Mouse (Mus musculus) heart, adult 2 months (tissue): ENCODE data around the gene Slc25a17. TPM values are rescaled to one million over a fixed set of nuclear protein-coding genes. Genes with fewer than 3 reads are reported as not detected.
A peak's percentile ranks its signal among the peaks of the same experiment; 100 is the strongest.

Experiments
- DNase-seq, 2 experiments: peaks; one replicate each; pipeline ENCODE4 v3.0.0; 2021
- H3K27ac ChIP-seq: fragments of 200-600 bp; 2 replicates; pipeline ENCODE4 v1.8.1; 2022
- H3K27me3 ChIP-seq: fragments of 200-500 bp; 2 replicates; pipeline ENCODE4 v1.6.1; 2012; ENCODE audit warnings: mild to moderate bottlenecking, low read length, inconsistent platforms, mixed read lengths; ENCODE audit not compliant: control insufficient read depth, insufficient read depth
- H3K36me3 ChIP-seq: fragments of 200-500 bp; 2 replicates; pipeline ENCODE4 v1.6.1; 2012; ENCODE audit warnings: low read length, inconsistent platforms; ENCODE audit not compliant: control insufficient read depth, insufficient read depth
- H3K4me1 ChIP-seq: fragments of 200-500 bp; 2 replicates; pipeline ENCODE4 v1.6.1; 2011; ENCODE audit warnings: low read length; ENCODE audit not compliant: control insufficient read depth, insufficient read depth
- H3K4me3 ChIP-seq: fragments of 200-600 bp; 2 replicates; pipeline ENCODE4 v1.8.1; 2022
- H3K79me2 ChIP-seq: fragments of 200-500 bp; replicated peaks from 2 replicates; pipeline ENCODE4 v1.6.1; 2012; ENCODE audit warnings: mild to moderate bottlenecking, inconsistent platforms, low read length, moderate library complexity, mixed read lengths; ENCODE audit not compliant: control insufficient read depth, insufficient read depth
- H3K9ac ChIP-seq: fragments of 200-500 bp; 2 replicates; pipeline ENCODE4 v1.6.1; 2012; ENCODE audit warnings: low read depth, mild to moderate bottlenecking, control low read depth, inconsistent platforms, low read length, mixed read lengths
- CTCF ChIP-seq: fragments of 200-600 bp; IDR thresholded peaks from 2 replicates; pipeline ENCODE4 v1.8.1; 2022; ENCODE audit warnings: antibody characterized with exemption, mild to moderate bottlenecking, moderate library complexity
- EP300 ChIP-seq: fragments of 200-500 bp; IDR thresholded peaks from 2 replicates; pipeline ENCODE4 v1.6.1; 2011; ENCODE audit warnings: low read depth, low read length, control low read depth; ENCODE audit not compliant: insufficient read depth
- POLR2A ChIP-seq: fragments of 200-500 bp; IDR thresholded peaks from 2 replicates; pipeline ENCODE4 v1.6.1; 2011; ENCODE audit warnings: mild to moderate bottlenecking, low read depth, low read length, control low read depth; ENCODE audit not compliant: insufficient read depth
- WGBS: fragments of 180-500 bp; shearing (Covaris S2); methylation state at CpG from one replicate; pipeline ENCODE4 v1.1.7; 2018; 5-methylcytosine and 5-hydroxymethylcytosine counted together
- intact Hi-C: fragments of 180-260 bp; cut with DNase I; formaldehyde crosslinking; loops from one replicate; pipeline ENCODE4 v1.15.1; 2025
- polyA plus RNA-seq: library from polyadenylated mRNA; depleted of rRNA; stranded (reverse); fragments of >200 nt; gene quantifications from 2 replicates; pipeline ENCODE4 v1.2.3, GENCODE M21; 2012
- total RNA-seq, 2 experiments: library from RNA; stranded (reverse); gene quantifications; 2 replicates each; pipeline ENCODE4 v1.2.3; 2021

Gene Slc25a17
- total and polyA plus RNA-seq, 3 experiments: 13.0 to 15.7 (median 15.1) TPM

DNA sequence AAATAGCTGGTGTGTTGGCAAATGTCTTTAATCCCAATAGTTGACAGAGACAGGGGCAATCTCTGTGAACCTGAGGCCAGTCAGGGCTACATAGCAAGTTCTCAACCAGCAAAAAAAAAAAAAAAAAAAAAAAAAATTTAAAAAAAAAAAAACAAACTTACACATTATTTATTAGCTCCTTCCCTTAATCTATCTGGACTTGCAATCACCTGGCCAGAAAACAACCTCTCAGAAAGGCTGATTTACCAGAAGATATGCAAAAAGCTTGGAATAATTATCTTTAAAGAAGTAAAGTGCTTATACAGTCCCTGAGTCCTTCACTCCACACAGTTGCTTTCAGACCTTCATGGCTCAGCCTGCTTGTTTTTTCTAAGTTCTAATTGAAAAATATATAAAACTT lies 37.6 kb upstream of the Slc25a17 start:
- no peak overlapping the region; the same call in 1 of the 2 replicates for H3K27ac ChIP-seq
- peaks cover 15% of the 10 kb centered on the region for H3K36me3 ChIP-seq
- no peaks in the 10 kb centered on the region for H3K27me3 ChIP-seq
- no peak for TF ChIP-seq POLR2A
- TF ChIP-seq EP300: no peak
- TF ChIP-seq CTCF: no peak
- intact Hi-C loops: no loop called here
- no peak for DNase-seq
- H3K4me3 ChIP-seq: no peak overlapping the region
- H3K4me1 ChIP-seq: peaks cover 3% of the 10 kb centered on the region
- H3K9ac ChIP-seq: no peak overlapping the region
- H3K79me2 ChIP-seq: no peaks in the 10 kb centered on the region

- 70% methylated on average over 8 of the region's 8 CpGs for WGBS
- TF ChIP-seq CTCF (no peak), POLR2A (no peak), EP300 (no peak)
- Histone ChIP-seq H3K4me1 (peaks cover 3% of the 10 kb centered on the region), H3K79me2 (no peaks in the 10 kb centered on the region), H3K9ac (no peak overlapping the region), H3K36me3 (peaks cover 15% of the 10 kb centered on the region), H3K27ac (no peak overlapping the region), H3K27me3 (no peaks in the 10 kb centered on the region), H3K4me3 (no peak overlapping the region)
- DNase-seq: no peak
- intact Hi-C loops: no loop called here
These were observed 33.8 kb upstream of the Slc25a17 start for GRCm38 (mm10) chr15:81394211-81394915.

GRCm38 (mm10) chr15:81392997-81393396 lies 32.4 kb upstream of the Slc25a17 start:
- peaks cover 1% of the 10 kb centered on the region for H3K4me1 ChIP-seq
- peak; percentile 24 to 44 for DNase-seq
- H3K4me3 ChIP-seq: no peak overlapping the region
- no peak overlapping the region for H3K9ac ChIP-seq
- H3K79me2 ChIP-seq: no peaks in the 10 kb centered on the region
- H3K27ac ChIP-seq: no peak overlapping the region
- no peaks in the 10 kb centered on the region for H3K27me3 ChIP-seq
- TF ChIP-seq EP300 (no peak), POLR2A (no peak), CTCF (no peak)
- peaks cover 11% of the 10 kb centered on the region for H3K36me3 ChIP-seq
- intact Hi-C loops: no loop called here

GRCm38 (mm10) chr15:81386327-81386726 lies 25.7 kb upstream of the Slc25a17 start:
- peaks cover 3% of the 10 kb centered on the region for H3K36me3 ChIP-seq
- H3K9ac ChIP-seq: no peak overlapping the region
- WGBS: 97% methylated on average over 5 of the region's 5 CpGs
- TF ChIP-seq POLR2A: no peak
- peak; percentile 43 for TF ChIP-seq CTCF
- H3K4me3 ChIP-seq: no peak overlapping the region
- H3K79me2 ChIP-seq: no peaks in the 10 kb centered on the region; the same call in 1 of the 2 replicates
- H3K4me1 ChIP-seq: no peaks in the 10 kb centered on the region
- intact Hi-C loops: no loop called here
- no peak for DNase-seq
- H3K27me3 ChIP-seq: no peaks in the 10 kb centered on the region
- H3K27ac ChIP-seq: no peak overlapping the region

DNA sequence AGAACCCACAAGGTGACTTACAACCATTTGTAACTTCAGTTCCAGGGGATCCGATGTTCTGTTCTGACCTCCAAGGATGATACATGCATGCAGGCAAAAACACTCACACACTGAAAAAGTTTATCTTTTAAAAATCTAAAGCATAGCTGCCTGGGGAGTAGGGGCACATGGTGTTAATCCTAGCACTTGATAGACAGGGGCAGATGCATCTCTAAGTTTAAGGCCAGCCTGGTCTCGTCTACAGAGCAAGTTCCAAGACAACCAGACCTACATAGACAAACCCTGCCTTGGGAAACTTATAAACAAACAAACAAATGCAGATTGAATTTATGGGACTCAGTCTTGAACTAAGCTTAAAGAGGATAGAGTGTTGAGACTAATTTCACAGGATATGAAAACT lies 18.2 kb upstream of the Slc25a17 start:
- Histone ChIP-seq H3K9ac (no peak overlapping the region), H3K36me3 (no peaks in the 10 kb centered on the region; the same call in none of the 2 replicates), H3K27me3 (no peaks in the 10 kb centered on the region), H3K4me3 (no peak overlapping the region), H3K27ac (no peak overlapping the region), H3K4me1 (no peaks in the 10 kb centered on the region), H3K79me2 (no peaks in the 10 kb centered on the region)
- 92% methylated on average over 2 of the region's 2 CpGs for WGBS
- no peak for DNase-seq
- intact Hi-C loops: no loop called here
- TF ChIP-seq EP300: no peak
- TF ChIP-seq CTCF: no peak
- no peak for TF ChIP-seq POLR2A

DNA sequence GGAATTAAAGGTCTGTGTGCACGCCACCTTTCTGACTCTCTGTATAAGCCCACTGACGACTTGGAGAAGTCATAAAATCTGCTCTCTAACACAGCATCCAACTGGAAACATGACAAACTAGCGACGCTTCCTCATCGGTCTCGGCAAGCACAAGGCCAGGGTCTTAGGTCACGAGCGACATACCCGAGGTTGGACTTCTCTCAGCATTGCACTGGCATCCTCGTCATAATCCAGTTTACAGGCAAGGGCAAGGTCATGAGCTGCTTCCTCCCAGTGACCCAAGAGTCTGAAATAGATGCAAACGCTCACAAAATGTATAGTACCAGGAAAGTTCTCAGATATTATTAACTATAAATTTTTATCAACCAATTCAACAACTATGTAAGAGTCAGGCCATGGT lies 14.0 kb upstream of the Slc25a17 start:
- no peak overlapping the region for H3K4me3 ChIP-seq
- no peaks in the 10 kb centered on the region for H3K4me1 ChIP-seq
- TF ChIP-seq EP300 (no peak), POLR2A (no peak), CTCF (no peak)
- H3K27ac ChIP-seq: no peak overlapping the region
- no peak for DNase-seq
- peaks cover 4% of the 10 kb centered on the region for H3K36me3 ChIP-seq
- H3K27me3 ChIP-seq: no peaks in the 10 kb centered on the region
- no peaks in the 10 kb centered on the region for H3K79me2 ChIP-seq
- 87% methylated on average over 11 of the region's 11 CpGs for WGBS
- intact Hi-C loops: no loop called here
- no peak overlapping the region for H3K9ac ChIP-seq
